Mouse (Mus musculus) heart, adult 2 months (tissue): ENCODE results near the gene Kirrel. TPM values are rescaled to one million over a fixed set of nuclear protein-coding genes. Genes with fewer than 3 reads are reported as not detected.
A peak's percentile ranks its signal among the peaks of the same experiment; 100 is the strongest.

Source experiments
- DNase-seq, 2 experiments: peaks; one replicate each; pipeline ENCODE4 v3.0.0; 2021
- H3K27ac ChIP-seq: fragments of 200-600 bp; 2 replicates; pipeline ENCODE4 v1.8.1; 2022
- H3K27me3 ChIP-seq: fragments of 200-500 bp; 2 replicates; pipeline ENCODE4 v1.6.1; 2012; ENCODE audit warnings: mild to moderate bottlenecking, low read length, inconsistent platforms, mixed read lengths; ENCODE audit not compliant: control insufficient read depth, insufficient read depth
- H3K36me3 ChIP-seq: fragments of 200-500 bp; 2 replicates; pipeline ENCODE4 v1.6.1; 2012; ENCODE audit warnings: low read length, inconsistent platforms; ENCODE audit not compliant: control insufficient read depth, insufficient read depth
- H3K4me1 ChIP-seq: fragments of 200-500 bp; 2 replicates; pipeline ENCODE4 v1.6.1; 2011; ENCODE audit warnings: low read length; ENCODE audit not compliant: control insufficient read depth, insufficient read depth
- H3K4me3 ChIP-seq: fragments of 200-600 bp; 2 replicates; pipeline ENCODE4 v1.8.1; 2022
- H3K79me2 ChIP-seq: fragments of 200-500 bp; replicated peaks from 2 replicates; pipeline ENCODE4 v1.6.1; 2012; ENCODE audit warnings: mild to moderate bottlenecking, inconsistent platforms, low read length, moderate library complexity, mixed read lengths; ENCODE audit not compliant: control insufficient read depth, insufficient read depth
- H3K9ac ChIP-seq: fragments of 200-500 bp; 2 replicates; pipeline ENCODE4 v1.6.1; 2012; ENCODE audit warnings: low read depth, mild to moderate bottlenecking, control low read depth, inconsistent platforms, low read length, mixed read lengths
- CTCF ChIP-seq: fragments of 200-600 bp; IDR thresholded peaks from 2 replicates; pipeline ENCODE4 v1.8.1; 2022; ENCODE audit warnings: antibody characterized with exemption, mild to moderate bottlenecking, moderate library complexity
- EP300 ChIP-seq: fragments of 200-500 bp; IDR thresholded peaks from 2 replicates; pipeline ENCODE4 v1.6.1; 2011; ENCODE audit warnings: low read depth, low read length, control low read depth; ENCODE audit not compliant: insufficient read depth
- POLR2A ChIP-seq: fragments of 200-500 bp; IDR thresholded peaks from 2 replicates; pipeline ENCODE4 v1.6.1; 2011; ENCODE audit warnings: mild to moderate bottlenecking, low read depth, low read length, control low read depth; ENCODE audit not compliant: insufficient read depth
- WGBS: fragments of 180-500 bp; shearing (Covaris S2); methylation state at CpG from one replicate; pipeline ENCODE4 v1.1.7; 2018; 5-methylcytosine and 5-hydroxymethylcytosine counted together
- intact Hi-C: fragments of 180-260 bp; cut with DNase I; formaldehyde crosslinking; loops from one replicate; pipeline ENCODE4 v1.15.1; 2025
- polyA plus RNA-seq: library from polyadenylated mRNA; depleted of rRNA; stranded (reverse); fragments of >200 nt; gene quantifications from 2 replicates; pipeline ENCODE4 v1.2.3, GENCODE M21; 2012
- total RNA-seq, 2 experiments: library from RNA; stranded (reverse); gene quantifications; 2 replicates each; pipeline ENCODE4 v1.2.3; 2021

The Kirrel gene
- total and polyA plus RNA-seq, 3 experiments, result 6.0 to 7.5 (median 6.2) TPM

DNA sequence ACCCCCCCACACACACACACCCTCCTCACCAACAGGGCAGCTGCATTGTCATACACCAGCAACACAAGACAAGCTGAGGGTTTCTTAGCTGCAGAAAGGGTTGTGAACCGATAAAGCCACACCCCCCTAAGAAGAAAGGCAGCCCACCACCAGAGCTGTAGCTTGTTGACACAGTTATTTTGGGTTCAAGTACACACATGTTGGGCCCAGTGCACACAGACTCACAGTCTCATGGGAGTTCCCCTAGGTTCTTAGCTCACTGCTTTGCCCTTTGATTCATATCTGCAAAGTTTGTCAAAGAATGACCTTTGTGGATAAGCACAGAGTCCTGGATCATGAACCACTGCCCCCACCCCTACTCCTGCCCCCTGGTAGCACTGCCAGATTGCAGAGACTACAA, 120.6 kb downstream of the Kirrel start:
- Histone ChIP-seq H3K9ac (no peak overlapping the region), H3K36me3 (no peaks in the 10 kb centered on the region), H3K4me3 (no peak overlapping the region), H3K79me2 (no peaks in the 10 kb centered on the region), H3K4me1 (no peaks in the 10 kb centered on the region), H3K27me3 (no peaks in the 10 kb centered on the region), H3K27ac (no peak overlapping the region)
- intact Hi-C loops, result no loop called here
- WGBS, result 67% methylated on average over 1 of the region's 1 CpGs
- no peak for DNase-seq
- TF ChIP-seq POLR2A (no peak), EP300 (no peak), CTCF (no peak)

DNA sequence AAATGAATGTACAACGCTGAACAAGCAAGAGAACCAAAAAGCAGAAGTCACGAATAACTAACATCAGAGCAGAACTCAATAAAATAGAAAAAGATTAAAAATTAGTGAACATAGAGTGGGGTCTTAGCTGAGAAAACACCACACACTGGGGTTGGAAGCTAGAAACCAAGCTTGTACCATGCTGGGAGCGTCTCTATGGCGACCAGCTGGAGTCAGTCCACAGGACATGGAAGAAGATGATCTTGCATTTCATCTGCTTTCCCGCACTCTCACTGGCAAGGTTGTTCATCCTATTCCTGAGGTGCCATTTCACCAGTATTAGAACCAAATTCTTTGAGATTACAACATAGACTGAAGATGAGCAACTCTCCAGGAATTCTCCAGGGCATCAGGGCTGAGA, 126.7 kb downstream of the Kirrel start:
- H3K36me3 ChIP-seq, result no peaks in the 10 kb centered on the region
- H3K79me2 ChIP-seq, result no peaks in the 10 kb centered on the region
- TF ChIP-seq EP300 (no peak), POLR2A (no peak), CTCF (no peak)
- no peak overlapping the region for H3K27ac ChIP-seq
- DNase-seq, result no peak
- H3K4me1 ChIP-seq, result no peaks in the 10 kb centered on the region
- 94% methylated on average over 5 of the region's 5 CpGs for WGBS
- no peak overlapping the region for H3K4me3 ChIP-seq
- intact Hi-C loops, result no loop called here
- no peak overlapping the region for H3K9ac ChIP-seq
- H3K27me3 ChIP-seq, result no peaks in the 10 kb centered on the region

DNA sequence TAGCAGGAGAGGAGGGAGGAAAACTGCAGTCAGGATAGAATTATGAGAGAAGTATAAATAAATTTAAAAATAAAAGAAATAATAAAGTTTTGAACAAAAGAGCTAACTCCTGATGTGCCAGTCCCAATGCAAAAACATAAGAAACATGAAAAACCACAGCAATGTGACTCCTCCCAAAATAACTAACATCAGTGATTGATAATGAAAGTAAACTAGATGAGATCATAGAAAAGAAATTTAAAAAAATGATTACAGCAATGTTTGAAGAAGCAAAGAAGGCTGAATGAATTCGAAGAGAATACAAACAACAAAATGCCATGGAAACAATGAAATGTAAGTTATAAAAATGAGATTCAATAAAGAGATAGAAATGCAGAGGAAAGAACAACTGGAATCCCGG, 132.8 kb downstream of the Kirrel start:
- intact Hi-C loops, result no loop called here
- no peaks in the 10 kb centered on the region for H3K79me2 ChIP-seq
- no peak overlapping the region for H3K9ac ChIP-seq
- no peak overlapping the region for H3K27ac ChIP-seq
- H3K4me1 ChIP-seq, result no peaks in the 10 kb centered on the region
- no peak overlapping the region for H3K4me3 ChIP-seq
- 74% methylated on average over 2 of the region's 2 CpGs for WGBS
- DNase-seq, result no peak
- no peak for TF ChIP-seq EP300
- TF ChIP-seq CTCF, result no peak
- no peak for TF ChIP-seq POLR2A
- no peaks in the 10 kb centered on the region for H3K36me3 ChIP-seq
- H3K27me3 ChIP-seq, result no peaks in the 10 kb centered on the region

DNA sequence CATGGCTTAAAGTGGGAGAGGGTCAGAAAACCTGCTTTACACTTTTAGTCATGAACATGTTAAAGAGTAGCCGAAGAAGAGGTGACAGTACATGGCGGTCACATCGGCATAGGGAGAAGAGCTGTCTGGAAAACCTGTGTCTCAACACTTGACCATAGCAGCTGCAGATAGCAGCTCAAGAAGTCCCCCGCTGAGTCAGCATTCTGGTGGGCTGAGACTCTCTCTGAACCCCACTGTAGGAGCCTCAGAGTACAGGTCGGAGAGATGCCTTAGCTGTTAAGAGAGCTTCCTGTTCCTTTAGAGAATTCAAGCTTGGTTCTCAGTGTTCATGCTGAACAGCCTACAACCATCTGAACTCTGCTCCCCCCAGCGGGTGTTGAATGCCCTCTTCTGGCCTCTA, 136.0 kb downstream of the Kirrel start:
- no peak for DNase-seq
- intact Hi-C loops, result no loop called here
- no peaks in the 10 kb centered on the region for H3K4me1 ChIP-seq
- H3K27me3 ChIP-seq, result no peaks in the 10 kb centered on the region
- 81% methylated on average over 6 of the region's 6 CpGs for WGBS
- no peak overlapping the region for H3K9ac ChIP-seq
- no peak overlapping the region for H3K4me3 ChIP-seq
- no peak for TF ChIP-seq POLR2A
- no peak for TF ChIP-seq CTCF
- no peak for TF ChIP-seq EP300
- H3K27ac ChIP-seq, result no peak overlapping the region
- no peaks in the 10 kb centered on the region for H3K36me3 ChIP-seq
- H3K79me2 ChIP-seq, result no peaks in the 10 kb centered on the region

DNA sequence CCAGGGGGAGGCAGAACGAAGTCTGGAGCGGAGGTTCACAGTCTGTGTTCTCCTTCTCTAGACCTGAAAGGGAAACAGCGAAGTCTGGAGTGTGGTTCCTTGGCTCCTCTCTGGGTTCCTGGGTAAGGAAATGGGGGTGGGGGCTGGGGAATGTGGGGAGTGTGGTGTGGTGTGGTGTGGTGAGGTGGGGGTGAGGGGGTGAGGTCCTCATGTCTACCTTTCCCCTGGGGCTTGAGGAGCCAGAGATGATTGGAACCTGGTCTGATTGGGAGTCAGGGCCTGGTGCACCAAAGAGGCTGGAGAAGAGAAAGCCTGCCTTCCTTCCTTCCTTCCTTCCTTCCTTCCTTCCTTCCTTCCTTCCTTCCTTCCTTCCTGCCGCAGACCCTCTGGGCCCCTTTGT, 140.5 kb downstream of the Kirrel start:
- 84% methylated on average over 4 of the region's 4 CpGs for WGBS
- H3K4me1 ChIP-seq, result no peaks in the 10 kb centered on the region
- H3K4me3 ChIP-seq, result no peak overlapping the region
- no peak overlapping the region for H3K27ac ChIP-seq
- H3K9ac ChIP-seq, result no peak overlapping the region
- no peak for TF ChIP-seq EP300
- TF ChIP-seq POLR2A, result no peak
- TF ChIP-seq CTCF, result no peak
- no peak for DNase-seq
- intact Hi-C loops, result loop anchor here (5.0 kb wide), 2 partner anchors 273 to 468 kb away; no protein-coding TSS in a partner anchor
- H3K79me2 ChIP-seq, result no peaks in the 10 kb centered on the region
- H3K27me3 ChIP-seq, result no peaks in the 10 kb centered on the region
- no peaks in the 10 kb centered on the region for H3K36me3 ChIP-seq

DNA sequence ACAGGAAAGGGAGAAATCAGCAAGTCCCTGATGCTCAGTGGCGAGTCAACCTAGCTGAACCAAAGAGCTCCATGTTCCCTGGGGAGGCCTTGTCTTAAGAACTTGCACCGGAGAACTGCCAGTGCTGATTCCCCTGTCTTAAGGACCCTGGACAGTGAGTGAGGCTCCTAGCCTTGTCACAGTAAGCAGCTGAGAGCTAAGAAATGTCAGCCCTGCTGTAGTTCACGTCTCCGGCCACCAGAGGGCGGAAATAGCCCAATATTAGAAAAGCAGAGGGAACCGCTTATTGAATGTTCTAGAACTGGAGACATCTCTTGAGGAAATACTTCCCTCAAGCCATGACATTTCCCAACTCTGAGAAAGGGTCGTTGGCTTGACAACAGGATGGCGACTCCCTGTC, 141.2 kb downstream of the Kirrel start:
- H3K27ac ChIP-seq, result no peak overlapping the region
- TF ChIP-seq EP300 (0 out of 2 replicates have a peak, but pooled peaks have one; percentile 38), CTCF (peak; percentile 98), POLR2A (no peak)
- H3K9ac ChIP-seq, result no peak overlapping the region
- H3K36me3 ChIP-seq, result no peaks in the 10 kb centered on the region
- H3K4me3 ChIP-seq, result no peak overlapping the region
- H3K79me2 ChIP-seq, result no peaks in the 10 kb centered on the region
- intact Hi-C loops, result loop anchor here (1.0 to 5.0 kb wide), 3 partner anchors 142 to 469 kb away; no protein-coding TSS in a partner anchor
- peak; percentile 62 to 84 for DNase-seq
- H3K4me1 ChIP-seq, result no peaks in the 10 kb centered on the region
- WGBS, result 12% methylated on average over 8 of the region's 8 CpGs
- no peaks in the 10 kb centered on the region for H3K27me3 ChIP-seq
